Mouse (Mus musculus): ENCODE measurements at regions not wholly inside any gene's neighbourhood (a gene's known extent, or its start where the extent isn't known, plus 50 kb on each side); places are given as distances from the start of the nearest gene placed in this dataset.

DNA sequence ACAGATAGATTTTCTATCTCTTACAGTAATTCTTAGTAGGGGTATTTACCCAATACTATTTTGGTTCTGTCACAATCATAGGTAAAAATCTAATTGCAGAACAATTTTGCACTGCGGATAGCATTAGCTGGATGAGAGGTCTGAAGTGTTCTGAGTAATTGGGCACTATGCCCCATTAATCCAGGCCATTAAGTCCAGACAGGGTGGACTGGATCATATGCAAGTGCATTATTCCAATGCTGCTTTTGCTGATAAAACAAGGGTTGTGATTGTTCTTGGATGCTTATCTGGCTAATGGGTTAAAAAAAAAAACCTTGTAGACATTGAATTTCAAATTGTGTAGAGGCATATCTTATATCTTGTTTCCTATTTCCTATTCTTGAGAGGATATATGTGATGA lies 1732.6 kb upstream of the Gm6569 start:
- DNase-seq: no peak

- no peak for DNase-seq
Observed at GRCm38 (mm10) chr15:72105830-72106413, 1728.4 kb upstream of the Gm6569 start.

DNA sequence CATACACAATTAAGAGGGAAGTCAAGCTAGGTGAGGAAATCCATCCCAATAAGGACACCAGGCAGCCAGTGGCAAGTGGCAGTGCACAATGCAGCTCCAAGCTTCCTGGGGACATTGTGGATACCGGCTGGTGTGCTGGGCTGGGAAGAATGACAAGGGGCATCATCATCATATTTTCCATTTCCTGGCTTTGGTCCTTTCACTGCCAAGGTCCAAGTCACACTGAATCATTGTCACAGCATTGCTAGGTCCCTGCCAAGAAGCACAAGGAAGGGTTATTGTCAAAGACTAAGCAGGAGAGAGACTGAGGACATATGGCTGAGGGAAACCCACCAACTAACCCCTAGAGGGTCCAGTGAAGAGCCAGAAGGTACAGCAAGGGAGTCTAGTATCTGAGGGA lies 1723.8 kb upstream of the Gm6569 start:
- no peak for DNase-seq

DNA sequence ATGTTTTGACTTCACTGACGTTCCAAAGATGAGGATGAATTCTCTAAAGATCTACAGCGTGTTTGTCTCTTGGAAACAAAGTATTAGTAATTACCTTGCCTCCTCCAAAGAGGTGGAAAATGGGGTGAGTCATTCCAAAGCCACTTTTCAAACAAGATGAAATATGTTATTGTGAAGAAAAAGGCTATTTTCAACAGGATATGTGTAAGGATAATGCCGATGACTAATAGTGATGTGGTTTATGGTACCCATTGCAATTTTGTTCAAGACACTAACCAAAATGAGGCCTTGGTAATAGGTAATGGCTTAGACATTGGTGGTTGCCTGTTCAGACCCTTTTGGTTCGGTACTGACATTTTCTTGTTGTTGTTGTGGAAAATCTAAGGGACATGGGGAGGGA lies 1717.6 kb upstream of the Gm6569 start:
- no peak for DNase-seq

- no peak for DNase-seq
Observed at GRCm38 (mm10) chr15:72134226-72134625, 1700.1 kb upstream of the Gm6569 start.

DNA sequence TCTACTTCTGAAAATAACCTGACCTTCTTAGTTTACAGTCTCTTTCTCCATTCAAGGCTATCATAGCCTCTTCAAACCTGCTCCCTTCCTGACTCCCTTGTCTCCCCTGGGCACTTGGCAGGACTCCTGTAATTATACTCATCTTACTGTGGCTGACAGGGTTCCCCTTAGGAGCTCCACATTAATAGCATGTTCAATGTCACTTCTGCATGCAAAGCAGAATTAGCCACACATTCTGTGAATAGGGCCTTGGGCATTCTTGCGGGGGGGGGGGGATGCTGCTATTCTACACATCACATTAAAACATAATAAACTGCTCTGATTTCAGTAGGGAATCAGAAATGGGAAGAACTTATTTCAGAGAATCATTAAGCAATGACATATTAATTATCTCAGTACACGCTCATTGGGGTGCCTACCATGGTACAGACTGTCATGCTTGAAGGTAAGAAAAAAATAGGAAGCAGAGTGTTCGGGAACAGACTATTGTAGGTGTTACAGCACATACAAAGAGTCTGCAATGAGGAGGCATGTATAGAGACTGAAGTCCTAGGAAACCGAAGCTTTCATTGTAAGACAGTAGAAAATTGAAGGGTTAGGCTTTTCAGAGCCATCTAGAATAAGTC lies 1698.3 kb upstream of the Gm6569 start:
- no peak for DNase-seq

- DNase-seq: no peak
Observed at GRCm38 (mm10) chr15:72140122-72140521, 1694.2 kb upstream of the Gm6569 start.

DNA sequence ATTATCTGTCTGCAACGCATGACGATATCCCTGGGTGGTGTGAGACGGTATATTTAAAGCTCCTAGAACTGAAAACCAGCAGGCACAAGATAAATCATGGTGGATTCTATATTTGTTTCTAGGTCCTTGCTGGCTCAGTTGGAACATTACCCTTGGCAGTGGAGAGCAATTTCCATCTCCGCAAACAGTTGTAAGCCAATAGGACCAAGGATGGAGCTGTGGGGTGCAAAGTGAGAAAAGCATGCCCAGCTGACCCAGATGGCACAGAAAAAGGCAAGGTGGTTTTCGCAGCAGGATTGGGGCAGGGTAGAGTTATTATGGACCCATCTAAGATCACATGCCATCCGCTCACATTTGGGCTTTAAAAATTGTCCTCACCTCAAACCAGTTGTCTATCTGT lies 1683.8 kb upstream of the Gm6569 start:
- no peak for DNase-seq

- no peak for DNase-seq
Observed at GRCm38 (mm10) chr15:72158505-72158904, 1675.9 kb upstream of the Gm6569 start.

- DNase-seq: no peak
Observed at GRCm38 (mm10) chr15:72200861-72201260, 1633.5 kb upstream of the Gm6569 start.

DNA sequence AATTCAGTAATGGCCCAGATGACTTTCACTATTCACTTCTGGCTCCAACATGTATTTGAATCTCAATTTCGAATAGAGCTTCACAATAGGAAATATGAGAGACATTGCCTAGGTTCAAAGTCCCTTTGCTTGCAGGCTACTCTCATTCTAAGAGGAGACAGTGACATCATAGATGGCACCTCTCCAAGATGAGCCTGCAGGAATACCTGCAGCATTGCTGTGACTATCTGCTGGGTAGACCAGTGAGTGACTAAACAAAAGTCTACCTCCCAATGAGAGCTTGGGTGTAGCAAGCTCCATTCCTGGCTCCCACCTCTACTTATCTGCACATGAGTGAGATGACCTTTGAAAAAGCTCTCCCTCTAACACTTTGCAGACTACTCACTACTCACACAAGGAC lies 1632.6 kb upstream of the Gm6569 start:
- DNase-seq: no peak

GRCm38 (mm10) chr15:72205240-72205799 lies 1629.0 kb upstream of the Gm6569 start:
- DNase-seq: no peak

DNA sequence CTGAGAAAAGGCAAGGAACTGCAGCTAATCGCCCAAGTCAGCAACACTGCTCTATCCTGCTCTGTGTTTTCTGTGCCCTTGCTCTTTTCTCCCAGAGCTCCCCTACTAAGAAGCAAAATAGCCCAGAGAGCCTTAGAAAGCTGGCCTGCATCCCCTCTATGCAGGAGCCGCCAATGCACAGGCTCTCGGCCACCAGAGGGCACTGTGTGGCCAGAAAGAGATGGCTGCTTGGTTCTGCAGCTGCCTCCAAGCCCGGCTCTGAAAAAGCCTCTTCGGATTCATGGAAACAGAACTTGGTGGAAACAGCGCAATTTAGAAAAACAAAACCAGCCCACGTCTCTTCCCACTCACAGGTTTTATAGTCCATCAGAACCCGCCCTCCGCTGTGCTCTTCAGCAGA lies 1628.4 kb upstream of the Gm6569 start:
- peak; percentile 65 for DNase-seq

DNA sequence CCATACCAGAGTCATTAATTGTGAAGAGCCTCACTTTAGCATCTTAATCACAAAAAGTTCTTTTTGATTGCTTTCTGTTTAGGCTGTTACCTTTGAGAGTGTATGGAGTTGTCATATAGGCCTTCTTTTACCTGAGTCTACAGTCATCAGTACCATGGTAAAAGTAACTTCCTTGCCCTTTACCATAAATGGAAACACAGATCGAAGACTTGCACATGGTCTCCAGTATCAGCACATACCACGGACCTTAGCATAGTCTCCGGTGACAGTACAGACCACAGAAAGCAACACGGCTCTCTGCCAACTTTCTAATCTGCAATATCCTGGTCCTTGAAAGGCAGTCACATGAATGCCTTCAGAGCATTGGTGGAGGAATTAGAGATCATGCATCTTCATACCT lies 1626.8 kb upstream of the Gm6569 start:
- DNase-seq: no peak

- no peak for DNase-seq
Observed at GRCm38 (mm10) chr15:72208076-72208475, 1626.3 kb upstream of the Gm6569 start.

DNA sequence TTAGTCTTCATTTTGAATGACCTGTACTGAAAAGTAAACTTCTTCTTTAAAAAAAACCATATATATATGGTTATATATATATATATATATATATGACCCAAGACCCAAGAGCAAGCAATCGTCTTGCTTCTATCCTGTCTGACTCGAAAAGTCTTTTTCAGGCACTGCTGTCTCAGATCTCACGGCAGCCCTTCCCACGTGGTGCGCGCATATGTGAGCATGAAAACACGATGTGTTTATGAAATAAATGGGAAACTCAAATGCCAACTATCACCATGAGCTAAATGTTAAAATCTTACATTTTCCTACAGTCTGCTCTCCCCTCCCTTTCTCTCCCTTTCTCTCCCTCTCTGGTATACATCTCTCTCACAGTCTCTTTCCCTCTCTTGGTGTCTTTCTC lies 1625.4 kb upstream of the Gm6569 start:
- DNase-seq: no peak

DNA sequence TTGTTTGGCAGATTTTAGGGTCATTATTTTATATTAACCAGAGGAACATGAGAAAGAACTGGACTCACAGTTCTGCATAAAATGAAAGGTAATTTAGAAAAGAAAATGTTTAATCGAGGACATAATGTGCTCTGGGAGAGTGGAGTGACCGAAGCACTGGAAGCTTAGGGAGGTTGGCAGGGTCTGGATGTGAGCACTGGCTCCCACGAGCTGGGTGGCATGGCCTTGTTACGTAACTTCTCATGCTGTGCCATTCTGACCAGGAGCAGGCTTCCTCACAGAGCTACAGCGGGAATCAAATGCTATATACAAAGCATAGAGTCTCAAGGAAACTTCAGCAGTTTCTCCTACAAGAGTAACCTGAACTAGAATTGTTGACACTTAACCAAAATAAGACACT lies 1616.6 kb upstream of the Gm6569 start:
- DNase-seq: no peak

GRCm38 (mm10) chr15:72219985-72220384 lies 1614.4 kb upstream of the Gm6569 start:
- DNase-seq: no peak

DNA sequence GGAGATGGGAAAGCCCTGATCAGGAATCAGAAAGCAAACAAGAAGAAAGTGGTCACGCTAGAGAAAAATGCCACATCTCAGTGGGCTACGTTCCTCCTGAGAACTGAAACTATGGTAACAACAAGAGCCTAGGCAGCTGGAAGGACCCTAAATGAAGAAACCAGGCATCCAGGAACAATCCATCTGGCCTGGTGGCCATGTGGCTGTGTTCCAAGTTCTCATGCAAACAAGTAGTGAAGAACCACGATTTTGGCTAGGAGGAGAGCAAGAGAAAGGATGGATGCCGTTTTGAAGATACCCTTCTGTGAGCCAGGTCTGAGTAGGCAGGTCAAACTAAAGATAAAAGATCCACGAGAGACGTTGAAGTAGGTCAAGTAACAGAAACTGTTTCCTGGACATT lies 1613.6 kb upstream of the Gm6569 start:
- no peak for DNase-seq

DNA sequence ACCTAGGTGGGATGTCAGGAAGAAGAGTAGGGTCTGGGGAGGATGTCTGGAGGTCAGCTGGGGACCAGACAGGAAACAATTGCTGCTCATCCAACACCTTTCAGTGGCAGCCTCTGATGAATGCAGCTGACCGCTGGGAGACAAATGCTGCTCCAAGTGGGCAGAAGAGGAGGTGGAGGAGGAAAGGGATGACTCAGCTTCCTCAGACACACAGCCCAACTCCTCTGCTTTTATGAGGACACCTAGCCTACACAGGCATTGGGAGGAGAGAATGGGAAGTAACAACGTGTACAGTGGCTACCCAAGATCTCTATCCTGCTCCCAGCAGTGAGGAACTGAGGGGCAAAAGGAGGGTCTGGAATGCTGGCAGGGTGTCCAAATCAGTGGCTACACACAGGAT lies 1602.0 kb upstream of the Gm6569 start:
- no peak for DNase-seq

DNA sequence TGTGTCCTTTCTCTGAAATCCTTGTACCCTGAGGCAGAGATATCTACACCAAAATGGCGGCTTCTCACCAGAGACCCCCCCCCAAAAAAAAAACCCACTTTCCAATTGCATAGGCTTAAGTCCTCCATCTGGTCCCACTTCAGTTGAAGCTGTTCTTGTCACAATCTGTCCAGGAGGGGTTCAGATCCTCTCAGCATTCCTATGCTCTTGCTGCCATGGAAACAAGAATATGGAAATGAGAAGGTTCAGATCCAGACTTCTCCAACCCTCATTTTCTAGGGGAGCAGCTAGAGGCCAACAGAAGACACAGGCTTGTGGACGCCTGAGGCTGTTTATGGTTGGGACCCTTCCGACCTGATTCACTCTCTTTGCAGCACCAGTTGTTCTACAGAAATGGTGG lies 1569.7 kb upstream of the Gm6569 start:
- no peak for DNase-seq

- no peak for DNase-seq
Observed at GRCm38 (mm10) chr15:72283846-72284245, 1550.5 kb upstream of the Gm6569 start.

GRCm38 (mm10) chr15:72296648-72297047 lies 1537.7 kb upstream of the Gm6569 start:
- no peak for DNase-seq

DNA sequence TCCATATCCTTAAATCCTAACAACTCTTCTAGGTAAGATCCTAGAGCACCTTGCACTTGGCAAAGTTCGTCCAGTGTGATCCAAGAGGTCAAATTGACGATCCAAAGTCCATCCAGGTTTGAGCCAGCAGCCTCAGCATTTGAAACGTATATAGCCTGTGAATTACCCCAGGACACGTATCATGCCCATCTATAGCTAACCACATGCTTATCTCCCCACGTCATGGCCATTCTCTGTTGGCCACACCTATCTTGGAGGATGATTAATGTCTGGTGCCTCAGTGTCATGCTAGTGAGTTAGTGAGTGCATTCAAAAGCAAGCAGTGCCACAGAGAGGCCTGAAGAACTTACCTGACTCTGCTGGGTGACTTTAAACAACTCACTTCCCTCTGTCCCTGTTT lies 1521.9 kb upstream of the Gm6569 start:
- no peak for DNase-seq

DNA sequence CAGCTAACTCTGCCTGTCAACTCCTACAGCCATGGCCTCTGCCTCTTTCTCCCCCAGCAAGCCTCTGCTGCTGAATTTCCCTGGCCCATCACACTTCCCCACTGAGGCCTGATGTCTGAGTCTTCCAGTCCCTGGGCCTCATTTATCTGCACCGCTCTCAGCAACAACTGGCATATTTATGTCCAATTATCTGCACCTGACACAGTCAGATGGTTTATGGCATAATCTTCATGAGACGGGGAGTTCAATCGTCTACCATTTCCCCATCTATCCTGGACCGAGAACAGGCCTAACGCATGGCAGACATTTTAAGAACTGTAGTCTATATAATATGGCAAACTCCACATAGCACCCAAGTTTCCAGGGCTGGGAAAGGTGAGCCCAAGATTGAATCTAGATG lies 1512.8 kb upstream of the Gm6569 start:
- no peak for DNase-seq
